Mouse (Mus musculus): ENCODE measurements around the gene Mterf2.

- TF ChIP-seq USF2 (conservative IDR thresholded peaks at IDR 0.05; ENCODE audit: low read depth, low read length) (no peak), MYC (IDR thresholded peaks at IDR 0.05; ENCODE audit: low read depth, low read length) (no peak; the same call in 1 of the 2 replicates), MAZ (IDR thresholded peaks at IDR 0.05; ENCODE audit: low read depth, low read length) (no peak), JUN (IDR thresholded peaks at IDR 0.05; ENCODE audit: insufficient read depth, low read depth, low read length) (no peak), CTCF (conservative IDR thresholded peaks at IDR 0.05 in 1 of 2, IDR thresholded peaks at IDR 0.05 in 1 of 2; ENCODE audit: low read depth in 2 of 2, low read length in 2 of 2) (no peak), POLR2A (IDR thresholded peaks at IDR 0.05; ENCODE audit: low read depth, low read length) (peak; percentile 93), MXI1 (IDR thresholded peaks at IDR 0.05; ENCODE audit: low read depth, low read length) (peak; percentile 55), MAX (IDR thresholded peaks at IDR 0.05; ENCODE audit: low read length) (peak; percentile 2; the same call in 1 of the 2 replicates), USF1 (IDR thresholded peaks at IDR 0.05; ENCODE audit: low read depth, low read length) (no peak), KAT2A (IDR thresholded peaks at IDR 0.05; ENCODE audit: insufficient replicate concordance, low read length) (no peak), CHD1 (IDR thresholded peaks at IDR 0.05; ENCODE audit: low read depth, low read length) (no peak), HCFC1 (IDR thresholded peaks at IDR 0.05; ENCODE audit: low read depth, low read length) (peak; percentile 11; the same call in 1 of the 2 replicates), PAX5 (IDR thresholded peaks at IDR 0.05; ENCODE audit: low read length) (no peak), ZMIZ1 (IDR thresholded peaks at IDR 0.05; ENCODE audit: low read depth, low read length) (no peak)
Measured at GRCm38 (mm10) chr10:85102247-85103084, 25.4 kb downstream of the Mterf2 start, which contains the start of the genes Fhl4 and Tmem263.

Measured in CH12.LX (cell line).